Mouse (Mus musculus): ENCODE data around the gene Ppm1m. TPM values are rescaled to one million over a fixed set of nuclear protein-coding genes. Genes with fewer than 3 reads are reported as not detected.
A peak's percentile ranks its signal among the peaks of the same experiment; 100 is the strongest.

Ppm1m gene
- polyA plus RNA-seq, 1 experiment from 2014 or later: 25.8 TPM

- H3K4me3 ChIP-seq (ENCODE audit: low read depth, low read length): peak overlapping the region; percentile 26
- no peak overlapping the region for H3K27ac ChIP-seq (replicated peaks; ENCODE audit: low read depth, low read length)
- H3K4me1 ChIP-seq (ENCODE audit: control insufficient read depth, insufficient read depth, low read length): no peaks in the 10 kb centered on the region
- no peaks in the 10 kb centered on the region for H3K36me3 ChIP-seq (replicated peaks; ENCODE audit: control insufficient read depth, insufficient read depth, low read depth, low read length)
- H3K9me3 ChIP-seq (replicated peaks; ENCODE audit: control insufficient read depth, low read length): no peaks in the 10 kb centered on the region
- peak overlapping the region; percentile 63 for H3K9ac ChIP-seq (replicated peaks; ENCODE audit: low read length)
- no peaks in the 10 kb centered on the region for H3K27me3 ChIP-seq (ENCODE audit: control insufficient read depth, insufficient read depth, low read length)
- H3K4me2 ChIP-seq (ENCODE audit: low read depth, low read length): peak overlapping the region; percentile 78
- 6% methylated on average over 34 of the region's 34 CpGs for WGBS
- peak; percentile 63; the same call in 1 of the 2 replicates for ATAC-seq (replicated peaks; ENCODE audit: insufficient number of reproducible peaks, low FRiP score, low TSS enrichment, low read depth)
- peak; percentile 64 for DNase-seq (ENCODE audit: low spot score)
Observed at GRCm38 (mm10) chr9:106226151-106226682, 26.7 kb upstream of the Ppm1m start.

GRCm38 (mm10) chr9:106225469-106226150 is 26.1 kb upstream of the Ppm1m start:
- 58% methylated on average over 24 of the region's 24 CpGs for WGBS
- 0 out of 2 replicates have a peak, but pooled peaks have one; percentile 8 for ATAC-seq (replicated peaks; ENCODE audit: insufficient number of reproducible peaks, low FRiP score, low TSS enrichment, low read depth)

GRCm38 (mm10) chr9:106222994-106223393 is 23.4 kb upstream of the Ppm1m start:
- H3K36me3 ChIP-seq (replicated peaks; ENCODE audit: control insufficient read depth, insufficient read depth, low read depth, low read length): no peaks in the 10 kb centered on the region
- H3K4me3 ChIP-seq (ENCODE audit: low read depth, low read length): no peak overlapping the region
- H3K27ac ChIP-seq (replicated peaks; ENCODE audit: low read depth, low read length): no peak overlapping the region
- ATAC-seq (replicated peaks; ENCODE audit: insufficient number of reproducible peaks, low FRiP score, low TSS enrichment, low read depth): no peak
- no peaks in the 10 kb centered on the region for H3K27me3 ChIP-seq (ENCODE audit: control insufficient read depth, insufficient read depth, low read length)
- no peak overlapping the region for H3K9ac ChIP-seq (replicated peaks; ENCODE audit: low read length)
- no peaks in the 10 kb centered on the region for H3K9me3 ChIP-seq (replicated peaks; ENCODE audit: control insufficient read depth, low read length)
- WGBS: 88% methylated on average over 4 of the region's 4 CpGs
- no peak for DNase-seq (ENCODE audit: low spot score)
- H3K4me2 ChIP-seq (ENCODE audit: low read depth, low read length): no peak overlapping the region
- no peaks in the 10 kb centered on the region for H3K4me1 ChIP-seq (ENCODE audit: control insufficient read depth, insufficient read depth, low read length)

More at GRCm38 (mm10) chr9:106225469-106226150, 26.1 kb upstream of the Ppm1m start:
- Histone ChIP-seq H3K9me3 (replicated peaks; ENCODE audit: control insufficient read depth, low read length) (no peaks in the 10 kb centered on the region), H3K27ac (replicated peaks; ENCODE audit: low read depth, low read length) (no peak overlapping the region), H3K4me2 (ENCODE audit: low read depth, low read length) (peak overlapping the region; percentile 78), H3K4me1 (ENCODE audit: control insufficient read depth, insufficient read depth, low read length) (no peaks in the 10 kb centered on the region), H3K27me3 (ENCODE audit: control insufficient read depth, insufficient read depth, low read length) (no peaks in the 10 kb centered on the region), H3K4me3 (ENCODE audit: low read depth, low read length) (peak overlapping the region; percentile 26), H3K9ac (replicated peaks; ENCODE audit: low read length) (peak overlapping the region; percentile 63), H3K36me3 (replicated peaks; ENCODE audit: control insufficient read depth, insufficient read depth, low read depth, low read length) (no peaks in the 10 kb centered on the region)
- no peak for DNase-seq (ENCODE audit: low spot score)

- H3K36me3 ChIP-seq (replicated peaks; ENCODE audit: control insufficient read depth, insufficient read depth, low read depth, low read length): no peaks in the 10 kb centered on the region
- no peaks in the 10 kb centered on the region for H3K4me1 ChIP-seq (ENCODE audit: control insufficient read depth, insufficient read depth, low read length)
- H3K4me2 ChIP-seq (ENCODE audit: low read depth, low read length): no peak within 1 kb of the TSS
- no peaks in the 10 kb centered on the region for H3K27me3 ChIP-seq (ENCODE audit: control insufficient read depth, insufficient read depth, low read length)
- H3K9ac ChIP-seq (replicated peaks; ENCODE audit: low read length): no peak within 1 kb of the TSS
- H3K27ac ChIP-seq (replicated peaks; ENCODE audit: low read depth, low read length): no peak within 1 kb of the TSS
- ATAC-seq (replicated peaks; ENCODE audit: insufficient number of reproducible peaks, low FRiP score, low TSS enrichment, low read depth): no peak
- WGBS: 67% methylated on average over 4 of the region's 4 CpGs
- H3K4me3 ChIP-seq (ENCODE audit: low read depth, low read length): no peak within 1 kb of the TSS
- no peaks in the 10 kb centered on the region for H3K9me3 ChIP-seq (replicated peaks; ENCODE audit: control insufficient read depth, low read length)
- no peak for DNase-seq (ENCODE audit: low spot score)
Observed at GRCm38 (mm10) chr9:106222261-106222851, 22.8 kb upstream of the Ppm1m start, which contains the start of gene Tlr9. Tlr9 (plus strand) TSS chr9:106222598.

GRCm38 (mm10) chr9:106220894-106221523 is 21.5 kb upstream of the Ppm1m start:
- H3K36me3 ChIP-seq (replicated peaks; ENCODE audit: control insufficient read depth, insufficient read depth, low read depth, low read length): no peaks in the 10 kb centered on the region
- H3K4me2 ChIP-seq (ENCODE audit: low read depth, low read length): no peak overlapping the region
- no peak overlapping the region for H3K9ac ChIP-seq (replicated peaks; ENCODE audit: low read length)
- 72% methylated on average over 8 of the region's 8 CpGs for WGBS
- H3K27me3 ChIP-seq (ENCODE audit: control insufficient read depth, insufficient read depth, low read length): no peaks in the 10 kb centered on the region
- no peaks in the 10 kb centered on the region for H3K9me3 ChIP-seq (replicated peaks; ENCODE audit: control insufficient read depth, low read length)
- no peaks in the 10 kb centered on the region for H3K4me1 ChIP-seq (ENCODE audit: control insufficient read depth, insufficient read depth, low read length)
- H3K4me3 ChIP-seq (ENCODE audit: low read depth, low read length): no peak overlapping the region
- no peak overlapping the region for H3K27ac ChIP-seq (replicated peaks; ENCODE audit: low read depth, low read length)
- no peak for DNase-seq (ENCODE audit: low spot score)
- ATAC-seq (replicated peaks; ENCODE audit: insufficient number of reproducible peaks, low FRiP score, low TSS enrichment, low read depth): no peak

GRCm38 (mm10) chr9:106216971-106217370 is 17.4 kb upstream of the Ppm1m start:
- Histone ChIP-seq H3K4me2 (ENCODE audit: low read depth, low read length) (no peak overlapping the region), H3K4me3 (ENCODE audit: low read depth, low read length) (no peak overlapping the region), H3K27me3 (ENCODE audit: control insufficient read depth, insufficient read depth, low read length) (no peaks in the 10 kb centered on the region), H3K36me3 (replicated peaks; ENCODE audit: control insufficient read depth, insufficient read depth, low read depth, low read length) (peaks cover 4% of the 10 kb centered on the region), H3K4me1 (ENCODE audit: control insufficient read depth, insufficient read depth, low read length) (no peaks in the 10 kb centered on the region), H3K27ac (replicated peaks; ENCODE audit: low read depth, low read length) (no peak overlapping the region), H3K9ac (replicated peaks; ENCODE audit: low read length) (no peak overlapping the region), H3K9me3 (replicated peaks; ENCODE audit: control insufficient read depth, low read length) (no peaks in the 10 kb centered on the region)
- no peak for ATAC-seq (replicated peaks; ENCODE audit: insufficient number of reproducible peaks, low FRiP score, low TSS enrichment, low read depth)
- WGBS: 86% methylated on average over 7 of the region's 7 CpGs
- DNase-seq (ENCODE audit: low spot score): no peak

GRCm38 (mm10) chr9:106215341-106216125 is 16.0 kb upstream of the Ppm1m start:
- no peak overlapping the region for H3K27ac ChIP-seq (replicated peaks; ENCODE audit: low read depth, low read length)
- WGBS: 87% methylated on average over 6 of the region's 6 CpGs
- ATAC-seq (replicated peaks; ENCODE audit: insufficient number of reproducible peaks, low FRiP score, low TSS enrichment, low read depth): no peak
- no peaks in the 10 kb centered on the region for H3K9me3 ChIP-seq (replicated peaks; ENCODE audit: control insufficient read depth, low read length)
- no peak overlapping the region for H3K4me3 ChIP-seq (ENCODE audit: low read depth, low read length)
- DNase-seq (ENCODE audit: low spot score): no peak
- no peaks in the 10 kb centered on the region for H3K27me3 ChIP-seq (ENCODE audit: control insufficient read depth, insufficient read depth, low read length)
- no peaks in the 10 kb centered on the region; the same call in 1 of the 2 replicates for H3K4me1 ChIP-seq (ENCODE audit: control insufficient read depth, insufficient read depth, low read length)
- no peak overlapping the region for H3K4me2 ChIP-seq (ENCODE audit: low read depth, low read length)
- no peak overlapping the region for H3K9ac ChIP-seq (replicated peaks; ENCODE audit: low read length)
- peaks cover 4% of the 10 kb centered on the region for H3K36me3 ChIP-seq (replicated peaks; ENCODE audit: control insufficient read depth, insufficient read depth, low read depth, low read length)
